Mouse (Mus musculus) heart, embryonic 11.5 days (tissue): ENCODE data around the gene Rreb1. TPM values are rescaled to one million over a fixed set of nuclear protein-coding genes. Genes with fewer than 3 reads are reported as not detected.

Experiments used
- ATAC-seq: fragments of 200-750 bp; cut with Nextera tagmentation; replicated peaks from 2 replicates; pipeline ENCODE4 v1.8.0; 2017; ENCODE audit warnings: moderate library complexity; ENCODE audit not compliant: insufficient number of reproducible peaks, low FRiP score, low TSS enrichment
- H3K27ac ChIP-seq: fragments of 300-500 bp; sonication (generic); 2 replicates; pipeline ENCODE4 v1.5.1; 2014; ENCODE audit warnings: mild to moderate bottlenecking, low read depth, low read length
- H3K27me3 ChIP-seq: fragments of 300-500 bp; sonication (generic); 2 replicates; pipeline ENCODE4 v1.6.1; 2014; ENCODE audit warnings: mild to moderate bottlenecking, low read length, mixed read lengths; ENCODE audit not compliant: control insufficient read depth, insufficient read depth
- H3K36me3 ChIP-seq: fragments of 300-500 bp; sonication (generic); 2 replicates; pipeline ENCODE4 v1.6.1; 2014; ENCODE audit warnings: mild to moderate bottlenecking, low read length, moderate library complexity, mixed read lengths; ENCODE audit not compliant: control insufficient read depth, insufficient read depth
- H3K4me1 ChIP-seq: fragments of 300-500 bp; sonication (generic); 2 replicates; pipeline ENCODE4 v1.6.1; 2014; ENCODE audit warnings: low read length; ENCODE audit not compliant: control insufficient read depth, insufficient read depth
- H3K4me2 ChIP-seq: fragments of 300-500 bp; sonication (generic); 2 replicates; pipeline ENCODE4 v1.6.1; 2014; ENCODE audit warnings: mild to moderate bottlenecking, moderate library complexity
- H3K4me3 ChIP-seq: fragments of 300-500 bp; sonication (generic); 2 replicates; pipeline ENCODE4 v1.5.1; 2014; ENCODE audit warnings: low read depth, low read length
- H3K9ac ChIP-seq: fragments of 300-500 bp; sonication (generic); 2 replicates; pipeline ENCODE4 v1.6.1; 2014; ENCODE audit warnings: mild to moderate bottlenecking, low read depth, low read length, moderate library complexity
- H3K9me3 ChIP-seq: fragments of 300-500 bp; sonication (generic); replicated peaks from 2 replicates; pipeline ENCODE4 v1.6.1; 2016; ENCODE audit warnings: low read length; ENCODE audit not compliant: control insufficient read depth
- WGBS: fragments of 180-500 bp; shearing (Covaris S2); extraction: QIAGEN DNeasy Blood & Tissue Kit; methylation state at CpG from one replicate; pipeline ENCODE4 v1.1.7; 2014; ENCODE audit not compliant: insufficient replicate concordance; 5-methylcytosine and 5-hydroxymethylcytosine counted together
- polyA plus RNA-seq: library from polyadenylated mRNA; unstranded; fragments of >200 nt; fragmentation: Nextera tagmentation; extraction: Ambion mirVana; gene quantifications from 2 replicates; pipeline ENCODE4 v1.2.1, GENCODE M21; 2014

The Rreb1 gene
- polyA plus RNA-seq, 1 experiment from 2014 or later, result 16.6 TPM

DNA sequence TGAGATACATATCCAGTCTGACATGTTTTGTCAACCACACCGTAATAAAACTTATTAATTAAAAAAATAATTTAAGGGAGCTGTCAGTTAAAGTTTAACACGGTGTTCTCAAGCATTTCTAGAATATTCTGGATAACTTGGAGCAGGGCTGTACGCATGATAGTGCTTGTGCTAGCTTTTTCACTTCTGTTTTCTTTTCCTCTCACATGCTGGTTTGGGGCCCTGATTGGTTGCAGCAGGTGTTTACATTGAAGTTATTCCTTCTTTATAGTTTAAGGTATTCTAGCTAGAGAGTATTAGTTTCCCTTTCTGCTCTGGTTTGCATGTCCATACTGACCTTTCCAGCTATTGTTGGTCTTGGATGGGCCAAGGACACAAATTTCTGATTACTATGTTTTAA is 82.6 kb downstream of the Rreb1 start:
- Histone ChIP-seq H3K9ac (no peak overlapping the region), H3K9me3 (no peaks in the 10 kb centered on the region), H3K27ac (no peak overlapping the region), H3K4me3 (no peak overlapping the region), H3K36me3 (no peaks in the 10 kb centered on the region), H3K27me3 (no peaks in the 10 kb centered on the region), H3K4me1 (peaks cover 67% of the 10 kb centered on the region), H3K4me2 (no peak overlapping the region)
- 76% methylated on average over 3 of the region's 3 CpGs for WGBS
- no peak for ATAC-seq

DNA sequence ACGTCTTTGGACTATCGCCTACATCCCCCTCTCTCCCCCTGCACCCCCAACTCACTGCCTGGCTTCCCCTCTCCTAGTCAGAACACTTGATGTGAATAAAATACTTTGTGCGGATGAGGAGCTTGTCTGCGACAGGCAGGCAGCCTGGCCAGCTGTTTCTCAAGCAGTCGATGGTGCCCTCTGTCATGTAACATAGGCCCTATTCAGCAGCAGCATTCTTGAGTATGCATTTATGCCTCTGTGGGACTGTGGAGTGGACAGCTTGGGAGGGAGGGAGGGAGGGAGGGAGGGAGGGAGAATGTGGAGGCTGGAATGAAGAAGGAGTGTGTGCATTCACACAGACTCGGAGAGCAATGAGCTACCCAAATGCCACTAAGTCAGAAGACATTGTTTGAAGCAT is 84.3 kb downstream of the Rreb1 start:
- Histone ChIP-seq H3K4me3 (no peak overlapping the region), H3K27ac (peak overlapping the region; percentile 86), H3K9ac (peak overlapping the region; percentile 43), H3K9me3 (no peaks in the 10 kb centered on the region), H3K36me3 (no peaks in the 10 kb centered on the region), H3K27me3 (no peaks in the 10 kb centered on the region), H3K4me2 (peak overlapping the region; percentile 24; the same call in 1 of the 2 replicates), H3K4me1 (peaks cover 77% of the 10 kb centered on the region)
- ATAC-seq, result no peak
- WGBS, result 25% methylated on average over 6 of the region's 6 CpGs

GRCm38 (mm10) chr13:37863643-37864042 is 85.4 kb downstream of the Rreb1 start:
- Histone ChIP-seq H3K9ac (peak overlapping the region; percentile 44), H3K4me2 (peak overlapping the region; percentile 24; the same call in 1 of the 2 replicates), H3K4me3 (no peak overlapping the region), H3K4me1 (peaks cover 75% of the 10 kb centered on the region), H3K27ac (peak overlapping the region; percentile 86), H3K27me3 (no peaks in the 10 kb centered on the region), H3K36me3 (no peaks in the 10 kb centered on the region), H3K9me3 (no peaks in the 10 kb centered on the region)
- no peak for ATAC-seq
- 49% methylated on average over 5 of the region's 5 CpGs for WGBS

DNA sequence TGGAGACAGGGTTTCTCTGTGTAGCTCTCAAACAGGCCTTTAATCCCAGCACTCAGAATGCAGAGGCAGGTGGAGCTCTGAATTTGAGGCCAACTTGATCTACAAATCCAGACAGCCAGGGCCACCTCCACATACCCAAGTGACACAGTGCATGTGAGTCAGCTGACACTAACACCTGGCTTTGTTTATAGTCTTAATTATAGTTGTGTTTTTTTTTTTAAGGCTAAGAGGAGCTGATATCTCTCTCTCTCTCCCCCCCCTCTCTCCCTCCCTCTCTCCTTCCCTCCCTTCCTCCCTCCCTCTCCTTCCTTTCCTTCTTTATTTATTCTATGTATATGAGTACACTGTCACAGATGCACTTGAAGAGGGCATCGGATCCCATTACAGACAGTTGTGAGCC is 86.5 kb downstream of the Rreb1 start:
- no peak for ATAC-seq
- no peak overlapping the region for H3K4me2 ChIP-seq
- no peak overlapping the region for H3K4me3 ChIP-seq
- H3K9ac ChIP-seq, result no peak overlapping the region
- H3K27ac ChIP-seq, result no peak overlapping the region
- no peaks in the 10 kb centered on the region for H3K27me3 ChIP-seq
- 85% methylated on average over 1 of the region's 1 CpGs for WGBS
- no peaks in the 10 kb centered on the region for H3K9me3 ChIP-seq
- H3K4me1 ChIP-seq, result peaks cover 64% of the 10 kb centered on the region
- H3K36me3 ChIP-seq, result no peaks in the 10 kb centered on the region

DNA sequence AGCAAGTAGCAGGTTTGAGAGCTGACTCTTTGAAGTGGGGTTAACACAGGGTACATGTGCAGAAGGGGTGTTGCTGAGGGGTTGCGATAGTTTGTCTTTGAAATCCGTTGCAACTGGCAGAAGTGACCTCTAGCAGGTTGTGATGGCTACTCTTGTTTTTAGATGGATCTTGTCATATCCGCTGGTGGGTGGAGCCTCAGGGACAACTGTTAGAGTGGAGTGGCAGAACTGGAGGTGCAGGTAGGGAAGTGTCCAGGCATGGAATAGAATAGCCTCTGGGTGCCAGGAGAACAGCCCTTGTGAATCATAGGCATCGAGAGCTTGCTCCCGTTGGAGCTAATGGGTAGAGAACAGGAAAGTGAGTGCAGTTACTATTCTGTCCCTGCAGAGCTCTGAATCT is 88.1 kb downstream of the Rreb1 start:
- Histone ChIP-seq H3K9me3 (no peaks in the 10 kb centered on the region), H3K9ac (0 out of 2 replicates have a peak overlapping the region, but pooled peaks have one; percentile 56), H3K27me3 (no peaks in the 10 kb centered on the region), H3K4me2 (no peak overlapping the region), H3K4me3 (no peak overlapping the region), H3K4me1 (peaks cover 54% of the 10 kb centered on the region), H3K36me3 (no peaks in the 10 kb centered on the region), H3K27ac (peak overlapping the region; percentile 57; the same call in 1 of the 2 replicates)
- WGBS, result 47% methylated on average over 5 of the region's 5 CpGs
- ATAC-seq, result no peak

DNA sequence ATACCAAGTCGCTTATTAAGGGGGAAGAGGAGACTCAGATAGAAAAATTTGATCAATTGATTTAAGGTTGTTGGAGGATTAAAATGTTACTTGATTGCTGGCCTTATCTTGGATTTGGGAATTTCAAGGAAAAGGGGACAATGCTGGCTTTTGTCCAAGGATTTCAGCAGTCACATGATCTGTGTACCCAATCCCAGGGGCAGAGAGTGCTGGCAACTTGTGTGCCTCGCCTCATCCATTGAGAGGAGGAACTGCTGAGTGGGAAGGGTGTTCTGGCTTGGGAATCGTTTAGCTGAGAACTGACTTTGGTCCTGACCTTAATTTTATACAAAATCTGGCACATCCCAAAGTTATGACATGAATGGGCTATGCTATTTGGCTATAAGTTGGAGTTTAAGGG is 88.6 kb downstream of the Rreb1 start:
- no peaks in the 10 kb centered on the region for H3K9me3 ChIP-seq
- H3K27ac ChIP-seq, result peak overlapping the region; percentile 57; the same call in 1 of the 2 replicates
- no peak for ATAC-seq
- H3K27me3 ChIP-seq, result no peaks in the 10 kb centered on the region
- no peak overlapping the region for H3K9ac ChIP-seq
- no peak overlapping the region for H3K4me2 ChIP-seq
- no peaks in the 10 kb centered on the region for H3K36me3 ChIP-seq
- H3K4me1 ChIP-seq, result peaks cover 48% of the 10 kb centered on the region
- 48% methylated on average over 3 of the region's 3 CpGs for WGBS
- no peak overlapping the region for H3K4me3 ChIP-seq

- peaks cover 44% of the 10 kb centered on the region for H3K4me1 ChIP-seq
- 79% methylated on average over 12 of the region's 12 CpGs for WGBS
- H3K9me3 ChIP-seq, result no peaks in the 10 kb centered on the region
- H3K36me3 ChIP-seq, result no peaks in the 10 kb centered on the region
- no peak overlapping the region for H3K4me2 ChIP-seq
- H3K27me3 ChIP-seq, result no peaks in the 10 kb centered on the region
- H3K27ac ChIP-seq, result no peak overlapping the region
- ATAC-seq, result no peak
- H3K9ac ChIP-seq, result no peak overlapping the region
- H3K4me3 ChIP-seq, result no peak overlapping the region
These were observed 92.1 kb downstream of the Rreb1 start for GRCm38 (mm10) chr13:37870118-37870908.

DNA sequence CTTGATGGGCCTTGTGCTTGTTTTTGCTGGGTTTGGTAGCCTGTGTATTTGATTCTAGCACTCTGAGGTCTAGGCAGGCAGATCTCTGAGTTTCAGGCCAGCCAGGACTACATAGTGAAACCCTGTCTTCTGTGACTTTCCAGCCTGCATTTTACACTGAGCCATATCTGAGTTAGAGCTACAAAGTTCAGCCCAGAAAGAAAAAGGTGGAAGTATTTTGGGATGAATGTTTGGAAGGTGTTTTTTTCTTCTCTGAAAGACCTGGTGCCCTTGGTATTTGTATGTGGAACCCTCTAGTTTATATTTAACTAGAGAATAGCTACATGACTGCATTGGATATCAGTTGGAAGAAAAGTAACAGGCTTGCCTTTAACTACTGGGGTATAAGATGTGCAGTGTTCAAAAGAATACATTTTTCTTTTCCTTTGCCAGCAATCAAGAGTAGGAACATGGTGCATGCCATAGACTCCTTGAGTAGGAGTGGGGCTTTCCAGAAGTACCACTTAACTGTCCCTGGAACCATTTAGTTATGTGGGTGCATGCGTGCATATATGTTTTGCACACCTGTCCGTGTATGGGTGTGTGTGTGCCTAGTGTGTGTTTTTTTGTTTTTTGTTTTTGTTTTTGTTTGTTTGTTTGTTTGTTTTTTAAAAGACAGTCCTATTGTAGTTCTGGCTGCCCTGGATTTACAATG is 94.1 kb downstream of the Rreb1 start:
- peaks cover 33% of the 10 kb centered on the region for H3K4me1 ChIP-seq
- WGBS, result 88% methylated on average over 2 of the region's 2 CpGs
- H3K27ac ChIP-seq, result no peak overlapping the region; the same call in 1 of the 2 replicates

More for the DNA sequence above, 94.1 kb downstream of the Rreb1 start:
- Histone ChIP-seq H3K9ac (no peak overlapping the region), H3K9me3 (no peaks in the 10 kb centered on the region), H3K27me3 (no peaks in the 10 kb centered on the region), H3K4me2 (no peak overlapping the region), H3K4me3 (no peak overlapping the region), H3K36me3 (no peaks in the 10 kb centered on the region)
- no peak for ATAC-seq
